ENCODE assay signal across 12 mouse cellular contexts in the genomic region with DNA sequence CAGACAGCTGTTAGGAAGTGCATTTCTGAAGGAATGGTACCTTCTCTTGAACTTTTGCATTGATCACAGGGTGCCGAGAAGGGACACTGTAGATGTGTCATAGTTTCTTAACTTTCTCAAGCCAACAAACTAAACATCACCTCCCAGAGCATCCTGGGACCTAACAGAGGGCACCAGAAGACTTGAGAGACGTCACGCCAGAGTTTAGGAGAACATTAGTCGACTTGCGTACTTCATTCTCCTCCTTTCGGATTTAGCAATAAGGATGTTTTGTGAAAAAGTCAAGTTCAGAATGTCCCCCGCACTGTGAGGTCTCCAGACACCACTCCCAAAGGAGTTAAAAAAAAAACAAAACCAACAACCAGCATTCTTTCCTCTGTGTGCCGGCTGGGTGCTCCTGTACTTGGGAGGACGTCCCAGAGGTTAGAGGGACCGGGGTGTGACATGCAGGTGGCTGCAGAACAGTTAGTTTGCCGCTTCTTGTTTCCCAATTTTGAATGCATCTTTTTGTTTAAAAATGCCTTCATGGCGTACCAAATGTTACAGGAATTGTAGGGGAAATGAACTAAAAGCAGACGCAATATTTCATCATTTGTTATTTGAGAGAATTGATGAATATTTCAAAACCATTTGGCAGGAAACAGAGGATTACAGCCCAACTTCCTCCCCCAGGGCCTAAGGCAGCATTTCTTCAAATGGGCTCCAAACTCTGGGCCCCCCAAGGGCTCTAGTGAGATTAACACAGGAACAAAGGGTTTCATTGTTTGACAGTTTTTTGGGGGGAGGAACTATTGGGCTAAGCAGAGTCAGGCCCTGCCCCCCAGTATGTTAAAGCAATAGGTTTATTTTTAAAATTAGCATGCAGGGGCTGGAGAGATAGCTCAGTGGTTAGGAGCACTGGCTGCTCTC. TPM values are rescaled to one million over a fixed set of nuclear protein-coding genes. Genes with fewer than 3 reads are reported as not detected.
DNase-seq lines count a peak whose midpoint lies in the region; ATAC-seq and TF ChIP-seq lines count a peak whose summit lies in the region.
"Had no signal": no experiment of that assay in that cellular context is flagged by ENCODE, and none has a peak within 500 bp of the region (broad histone marks: within the 10 kb centered on the region; RNA-seq: fewer than 3 reads in every experiment).

No protein-coding gene starts in this region.

- no peaks in the 10 kb centered on the region for H3K27me3 ChIP-seq in heart, embryonic 10.5 days (ENCODE audit: insufficient read depth, poor library complexity, severe bottlenecking)
- H3K27me3 ChIP-seq in midbrain, embryonic 16.5 days (ENCODE audit: control insufficient read depth, insufficient read depth, low read depth, low read length), result no peaks in the 10 kb centered on the region
- H3K27me3 ChIP-seq in midbrain, postnatal 0 days (ENCODE audit: insufficient read depth, low read length), result no peaks in the 10 kb centered on the region
- H3K27me3 ChIP-seq in heart, embryonic 15.5 days, result no peaks in the 10 kb centered on the region
- H3K27me3 ChIP-seq in stomach, embryonic 15.5 days (replicated peaks), result no peaks in the 10 kb centered on the region
- H3K27me3 ChIP-seq: embryonic facial prominence, embryonic 12.5 days had no signal

- no peak for ATAC-seq in midbrain, embryonic 16.5 days
- ATAC-seq in midbrain, postnatal 0 days (ENCODE audit: low FRiP score), result no peak
- no peak for ATAC-seq in heart, embryonic 15.5 days (replicated peaks; ENCODE audit: insufficient number of reproducible peaks, insufficient read depth, low FRiP score, low read depth)
- peak; percentile 30; the same call in 1 of the 2 replicates for ATAC-seq in stomach, embryonic 15.5 days (ENCODE audit: insufficient read depth, low FRiP score, low read depth)

- peaks cover 12% of the 10 kb centered on the region for H3K4me1 ChIP-seq in heart, embryonic 10.5 days
- H3K4me1 ChIP-seq in midbrain, embryonic 16.5 days (ENCODE audit: control insufficient read depth, insufficient read depth, low read length), result peaks cover 7% of the 10 kb centered on the region
- H3K4me1 ChIP-seq in midbrain, postnatal 0 days (ENCODE audit: insufficient read depth, low read length), result no peaks in the 10 kb centered on the region
- peaks cover 9% of the 10 kb centered on the region; the same call in 1 of the 2 replicates for H3K4me1 ChIP-seq in heart, embryonic 15.5 days (replicated peaks)
- H3K4me1 ChIP-seq in stomach, embryonic 15.5 days, result peaks cover 11% of the 10 kb centered on the region

- H3K4me2 ChIP-seq in midbrain, embryonic 16.5 days (ENCODE audit: low read length), result no peak overlapping the region
- no peak overlapping the region for H3K4me2 ChIP-seq in midbrain, postnatal 0 days (ENCODE audit: low read depth, low read length, poor library complexity, severe bottlenecking)
- H3K4me2 ChIP-seq in heart, embryonic 15.5 days, result no peak overlapping the region
- H3K4me2 ChIP-seq in stomach, embryonic 15.5 days, result no peak overlapping the region
- H3K4me2 ChIP-seq: embryonic facial prominence, embryonic 12.5 days had no signal

- no peaks in the 10 kb centered on the region for H3K36me3 ChIP-seq in heart, embryonic 10.5 days
- no peaks in the 10 kb centered on the region for H3K36me3 ChIP-seq in midbrain, embryonic 16.5 days (ENCODE audit: control insufficient read depth, insufficient read depth, low read length)
- no peaks in the 10 kb centered on the region for H3K36me3 ChIP-seq in midbrain, postnatal 0 days (ENCODE audit: insufficient read depth, low read length)
- no peaks in the 10 kb centered on the region for H3K36me3 ChIP-seq in heart, embryonic 15.5 days
- no peaks in the 10 kb centered on the region for H3K36me3 ChIP-seq in stomach, embryonic 15.5 days
- H3K36me3 ChIP-seq: embryonic facial prominence, embryonic 12.5 days had no signal

- no peak overlapping the region for H3K27ac ChIP-seq in heart, embryonic 10.5 days
- no peak overlapping the region for H3K27ac ChIP-seq in midbrain, embryonic 16.5 days (ENCODE audit: low read length)
- H3K27ac ChIP-seq in midbrain, postnatal 0 days (ENCODE audit: low read depth, low read length), result no peak overlapping the region
- H3K27ac ChIP-seq in heart, embryonic 15.5 days, result peak overlapping the region; percentile 20; the same call in 1 of the 2 replicates
- peak overlapping the region; percentile 31; the same call in 1 of the 2 replicates for H3K27ac ChIP-seq in stomach, embryonic 15.5 days
- H3K27ac ChIP-seq: embryonic facial prominence, embryonic 12.5 days; left cerebral cortex, adult 2 months had no signal

- no peak for TF ChIP-seq CTCF in midbrain, postnatal 0 days (IDR thresholded peaks at IDR 0.05)

- 0 out of 2 replicates have a peak overlapping the region, but pooled peaks have one; percentile 4 for H3K9ac ChIP-seq in midbrain, embryonic 16.5 days (ENCODE audit: low read depth, low read length)
- no peak overlapping the region for H3K9ac ChIP-seq in midbrain, postnatal 0 days (replicated peaks; ENCODE audit: low read length, poor library complexity, severe bottlenecking)
- no peak overlapping the region for H3K9ac ChIP-seq in heart, embryonic 15.5 days
- no peak overlapping the region for H3K9ac ChIP-seq in stomach, embryonic 15.5 days
- H3K9ac ChIP-seq: embryonic facial prominence, embryonic 12.5 days had no signal

- peak; percentile 75 for DNase-seq in heart, adult 8-10 months (ENCODE audit: low spot score)
- DNase-seq in heart, embryonic 10.5 days (ENCODE audit: low spot score), result no peak
- no peak for DNase-seq in midbrain, postnatal 0 days (ENCODE audit: low spot score)
- no peak for DNase-seq in ovary, adult 18-20 months (ENCODE audit: low spot score)
- DNase-seq in urinary bladder, postnatal 25 days (ENCODE audit: low spot score), result no peak
- DNase-seq: right cerebral cortex, postnatal 14 days; thymus, adult 2 months had no signal

- no peak overlapping the region for H3K4me3 ChIP-seq in heart, embryonic 10.5 days
- no peak overlapping the region for H3K4me3 ChIP-seq in midbrain, embryonic 16.5 days (ENCODE audit: low read depth, low read length)
- no peak overlapping the region for H3K4me3 ChIP-seq in midbrain, postnatal 0 days (ENCODE audit: low read depth, low read length)
- H3K4me3 ChIP-seq in heart, embryonic 15.5 days, result no peak overlapping the region
- no peak overlapping the region for H3K4me3 ChIP-seq in stomach, embryonic 15.5 days (replicated peaks)
- H3K4me3 ChIP-seq: embryonic facial prominence, embryonic 12.5 days; left cerebral cortex, adult 2 months had no signal

- no peaks in the 10 kb centered on the region for H3K9me3 ChIP-seq in heart, embryonic 10.5 days
- H3K9me3 ChIP-seq in midbrain, embryonic 16.5 days (replicated peaks; ENCODE audit: control insufficient read depth, low read length, poor library complexity, severe bottlenecking), result no peaks in the 10 kb centered on the region
- no peaks in the 10 kb centered on the region for H3K9me3 ChIP-seq in midbrain, postnatal 0 days (ENCODE audit: low read length)
- H3K9me3 ChIP-seq in heart, embryonic 15.5 days (replicated peaks), result no peaks in the 10 kb centered on the region
- no peaks in the 10 kb centered on the region for H3K9me3 ChIP-seq in stomach, embryonic 15.5 days
- H3K9me3 ChIP-seq: embryonic facial prominence, embryonic 12.5 days had no signal

- WGBS in heart, embryonic 10.5 days, result 63% methylated on average over 13 of the region's 13 CpGs
- 62% methylated on average over 13 of the region's 13 CpGs for WGBS in midbrain, embryonic 16.5 days
- WGBS in midbrain, postnatal 0 days, result 60% methylated on average over 13 of the region's 13 CpGs
- WGBS in heart, embryonic 15.5 days, result 56% methylated on average over 13 of the region's 13 CpGs
- 40% methylated on average over 13 of the region's 13 CpGs for WGBS in stomach, embryonic 15.5 days

RNA-seq across cellular contexts. Expression of a gene that starts 15.7 kb away (rescaled TPM):
- 1 to 10 TPM in 3 of 4 experiments, under 1 TPM in 1; 0.54 to 2.1 (median 1.1) TPM for total RNA-seq in heart, adult 8-10 months (2022)
- 0.49 and 1.8 TPM in 2 replicates for polyA plus RNA-seq in heart, embryonic 10.5 days (2016; fragmentation: Nextera tagmentation; extraction: Ambion mirVana)
- 0.19 and 0.26 TPM in 2 replicates for polyA plus RNA-seq in midbrain, embryonic 16.5 days (2015; fragmentation: Nextera tagmentation; extraction: Ambion mirVana)
- not detected in 2 replicates for total RNA-seq in midbrain, postnatal 0 days (2014; rRNA removed)
- 0.22 and 0.33 TPM in 2 replicates for polyA plus RNA-seq in midbrain, postnatal 0 days (2015; fragmentation: Nextera tagmentation; extraction: Ambion mirVana)
- 3.1 and 4.8 TPM in 2 replicates for polyA plus RNA-seq in heart, embryonic 15.5 days (2015; fragmentation: Nextera tagmentation; extraction: Ambion mirVana)
- 9.5 and 11.6 TPM in 2 replicates for polyA plus RNA-seq in stomach, embryonic 15.5 days (2015; fragmentation: Nextera tagmentation; extraction: Ambion mirVana)

RNA-seq across cellular contexts. Expression of a gene that starts 24.6 kb away (rescaled TPM):
- total RNA-seq in heart, adult 8-10 months (2022), result 10 to 100 TPM; 21.1 to 25.4 (median 21.4) TPM
- 59.5 and 77.0 TPM in 2 replicates for polyA plus RNA-seq in heart, embryonic 10.5 days (2016; fragmentation: Nextera tagmentation; extraction: Ambion mirVana)
- polyA plus RNA-seq in midbrain, embryonic 16.5 days (2015; fragmentation: Nextera tagmentation; extraction: Ambion mirVana), result 74.8 and 79.8 TPM in 2 replicates
- 33.5 and 61.1 TPM in 2 replicates for total RNA-seq in midbrain, postnatal 0 days (2014; rRNA removed)
- 74.2 and 75.6 TPM in 2 replicates for polyA plus RNA-seq in midbrain, postnatal 0 days (2015; fragmentation: Nextera tagmentation; extraction: Ambion mirVana)
- 52.0 and 59.9 TPM in 2 replicates for polyA plus RNA-seq in heart, embryonic 15.5 days (2015; fragmentation: Nextera tagmentation; extraction: Ambion mirVana)
- polyA plus RNA-seq in stomach, embryonic 15.5 days (2015; fragmentation: Nextera tagmentation; extraction: Ambion mirVana), result 66.0 and 66.4 TPM in 2 replicates

RNA-seq across cellular contexts. Expression of a gene that starts 54.6 kb away (rescaled TPM):
- 10 to 100 TPM in 3 of 4 experiments, 1 to 10 TPM in 1; 7.0 to 23.9 (median 12.6) TPM for total RNA-seq in heart, adult 8-10 months (2022)
- polyA plus RNA-seq in heart, embryonic 10.5 days (2016; fragmentation: Nextera tagmentation; extraction: Ambion mirVana), result 8.0 and 13.0 TPM in 2 replicates
- 5.0 and 6.4 TPM in 2 replicates for polyA plus RNA-seq in midbrain, embryonic 16.5 days (2015; fragmentation: Nextera tagmentation; extraction: Ambion mirVana)
- total RNA-seq in midbrain, postnatal 0 days (2014; rRNA removed), result 6.9 and 7.7 TPM in 2 replicates
- 6.9 and 7.0 TPM in 2 replicates for polyA plus RNA-seq in midbrain, postnatal 0 days (2015; fragmentation: Nextera tagmentation; extraction: Ambion mirVana)
- polyA plus RNA-seq in heart, embryonic 15.5 days (2015; fragmentation: Nextera tagmentation; extraction: Ambion mirVana), result 10.6 and 12.5 TPM in 2 replicates
- 10.6 and 11.2 TPM in 2 replicates for polyA plus RNA-seq in stomach, embryonic 15.5 days (2015; fragmentation: Nextera tagmentation; extraction: Ambion mirVana)

Comparison
In these comparisons a context has a peak if more than half of its experiments do, and no peak if none do; other contexts are left out.
1. H3K27ac ChIP-seq: peak in heart, embryonic 15.5 days (single experiment) and stomach, embryonic 15.5 days (single experiment); none in heart, embryonic 10.5 days (single experiment), midbrain, embryonic 16.5 days (single experiment) and midbrain, postnatal 0 days (single experiment).